8 mouse cellular contexts compared by ENCODE assay signal in the genomic region with DNA sequence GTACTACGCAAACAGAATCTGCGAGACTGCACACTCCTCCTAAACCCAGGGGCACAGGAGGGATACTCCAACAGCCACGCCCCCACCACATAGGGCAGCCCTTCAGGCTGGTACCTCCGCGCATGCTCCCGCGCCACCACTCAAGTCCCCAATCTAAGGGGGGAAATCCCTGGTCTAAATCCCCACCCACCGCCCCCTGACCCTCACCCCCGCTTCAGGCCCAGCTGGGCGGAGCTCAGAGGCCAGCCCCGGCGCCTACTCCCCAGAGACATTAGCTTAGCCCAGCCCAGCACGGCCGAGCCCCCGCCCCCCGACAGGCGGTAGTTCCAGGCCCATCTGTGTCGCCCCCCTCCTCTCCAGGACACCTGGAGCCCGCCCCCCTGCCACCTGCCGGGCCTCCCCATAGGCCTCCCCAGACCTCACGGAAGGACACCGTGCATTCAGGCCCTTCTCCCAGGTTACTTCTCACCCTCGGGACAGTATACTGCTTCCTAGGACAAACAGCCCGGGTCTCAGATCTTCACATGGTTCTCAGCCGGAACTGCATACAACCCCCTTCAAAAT. TPM values are rescaled to one million over a fixed set of nuclear protein-coding genes. Genes with fewer than 3 reads are reported as not detected.
DNase-seq lines count a peak whose midpoint lies in the region; ATAC-seq lines count a peak whose summit lies in the region.

No protein-coding gene starts in this region.

- peak; percentile 71 for DNase-seq in MN1 (ENCODE audit: low spot score)
- peak; percentile 62 for DNase-seq in heart, postnatal 4 days
- peak; percentile 65 to 76 for DNase-seq in layer of hippocampus, postnatal 10 days (ENCODE audit: low spot score in 2 of 2)
- peak; percentile 62 for DNase-seq in lung, postnatal 25 days (ENCODE audit: low spot score)
- DNase-seq in retina, embryonic 14.5 days (ENCODE audit: low spot score), result peak; percentile 88
- DNase-seq in thymus, postnatal 4 days, result peak; percentile 80

- peak overlapping the region; percentile 77 for H3K4me2 ChIP-seq in forebrain, embryonic 13.5 days

- no peaks in the 10 kb centered on the region for H3K27me3 ChIP-seq in forebrain, embryonic 13.5 days

- H3K27ac ChIP-seq in forebrain, embryonic 13.5 days, result peak overlapping the region; percentile 98

- WGBS in forebrain, embryonic 13.5 days, result under 1% methylated on average over 24 of the region's 25 CpGs

- no peaks in the 10 kb centered on the region for H3K36me3 ChIP-seq in forebrain, embryonic 13.5 days (ENCODE audit: poor library complexity, severe bottlenecking)

- no peaks in the 10 kb centered on the region for H3K9me3 ChIP-seq in forebrain, embryonic 13.5 days (replicated peaks)

- H3K4me3 ChIP-seq in forebrain, embryonic 13.5 days, result peak overlapping the region; percentile 93

- peaks cover 54% of the 10 kb centered on the region for H3K4me1 ChIP-seq in forebrain, embryonic 13.5 days

- peak overlapping the region; percentile 97 for H3K9ac ChIP-seq in forebrain, embryonic 13.5 days

- ATAC-seq in cerebellum, adult (ENCODE audit: insufficient number of reproducible peaks, low FRiP score, low TSS enrichment), result peak; percentile 26; the same call in 1 of the 2 replicates
- ATAC-seq in forebrain, embryonic 13.5 days, result peak; percentile 63

RNA-seq across cellular contexts. Expression of gene Ago1, which starts 0.6 kb away (rescaled TPM):
- 18.5 and 21.9 TPM in 2 replicates for polyA plus RNA-seq in forebrain, embryonic 13.5 days (2015; fragmentation: Nextera tagmentation; extraction: Ambion mirVana)
- total RNA-seq in heart, postnatal 4 days (2021), result 10 to 100 TPM; 16.1 to 18.2 TPM
- total RNA-seq in layer of hippocampus, postnatal 10 days (2021), result 10 to 100 TPM; 80.6 to 83.2 TPM

RNA-seq across cellular contexts. Expression of gene Ago3, which starts 38.4 kb away (rescaled TPM):
- 17.2 and 17.6 TPM in 2 replicates for polyA plus RNA-seq in forebrain, embryonic 13.5 days (2015; fragmentation: Nextera tagmentation; extraction: Ambion mirVana)
- 10 to 100 TPM; 13.2 to 14.2 TPM for total RNA-seq in heart, postnatal 4 days (2021)
- total RNA-seq in layer of hippocampus, postnatal 10 days (2021), result 10 to 100 TPM; 29.0 to 36.1 TPM

Comparison
In these comparisons a context has a peak if more than half of its experiments do, and no peak if none do; other contexts are left out.
1. Peak in every context shown above with its lines: DNase-seq, ATAC-seq, H3K4me3 ChIP-seq and H3K27ac ChIP-seq.
2. RNA of gene Ago1, which starts 0.6 kb away (total RNA-seq): 80.6 to 83.2 TPM in layer of hippocampus, postnatal 10 days; 16.1 to 18.2 TPM in heart, postnatal 4 days; every median in the first group is over 4 times any median in the second.